Mouse (Mus musculus) right cerebral cortex, postnatal 10 days (tissue): ENCODE measurements around the gene Tspan10.

Experiments
- DNase-seq, 2 experiments: peaks; one replicate each; pipeline ENCODE4 v3.0.0; 2021; ENCODE audit warnings: low spot score in 2 of 2

Gene Tspan10

GRCm38 (mm10) chr11:120455413-120455812 is 13.0 kb downstream of the Tspan10 start:
- no peak for DNase-seq

- DNase-seq = no peak
These were observed 14.9 kb downstream of the Tspan10 start for GRCm38 (mm10) chr11:120457370-120457769.

- DNase-seq = peak; percentile 86 to 90
These were observed 15.6 kb downstream of the Tspan10 start, which contains the start of the genes Oxld1 and Ccdc137 for GRCm38 (mm10) chr11:120457772-120458751. Gene Oxld1 (minus strand): TSS chr11:120458068. Gene Ccdc137 (plus strand): TSS chr11:120458115.

- DNase-seq = no peak
These were observed 16.6 kb downstream of the Tspan10 start for GRCm38 (mm10) chr11:120458847-120459597.

GRCm38 (mm10) chr11:120463536-120463935 is 21.1 kb downstream of the Tspan10 start:
- no peak for DNase-seq

- no peak for DNase-seq
These were observed 21.9 kb downstream of the Tspan10 start for GRCm38 (mm10) chr11:120464365-120464764.

- DNase-seq = no peak
These were observed 23.1 kb downstream of the Tspan10 start for GRCm38 (mm10) chr11:120465521-120465920.

GRCm38 (mm10) chr11:120467051-120467735 is 24.7 kb downstream of the Tspan10 start, which contains the start of gene Arl16:
Gene Arl16 (minus strand): TSS chr11:120467607.
- DNase-seq = peak; percentile 97 to 98

GRCm38 (mm10) chr11:120467736-120468092 is 25.3 kb downstream of the Tspan10 start:
- no peak for DNase-seq

- no peak for DNase-seq
These were observed 29.6 kb downstream of the Tspan10 start for GRCm38 (mm10) chr11:120472052-120472451.

GRCm38 (mm10) chr11:120483448-120483934 is 41.0 kb downstream of the Tspan10 start:
- DNase-seq = peak in 1 of 2 experiments; percentile 40

GRCm38 (mm10) chr11:120484265-120484981 is 42.0 kb downstream of the Tspan10 start, which contains the start of gene Mrpl12:
Gene Mrpl12 (plus strand): TSS chr11:120484613.
- DNase-seq = peak; percentile 93 to 94

GRCm38 (mm10) chr11:120485251-120485650 is 42.8 kb downstream of the Tspan10 start:
- no peak for DNase-seq

- DNase-seq = no peak
These were observed 46.1 kb downstream of the Tspan10 start for GRCm38 (mm10) chr11:120488516-120488915.

- DNase-seq = peak; percentile 76 to 81
These were observed 46.8 kb downstream of the Tspan10 start for GRCm38 (mm10) chr11:120489054-120489761.

GRCm38 (mm10) chr11:120490291-120491046 is 48.0 kb downstream of the Tspan10 start:
- DNase-seq = no peak

- DNase-seq = peak; percentile 91 to 93
These were observed 49.0 kb downstream of the Tspan10 start, which contains the start of gene Slc25a10 for GRCm38 (mm10) chr11:120491317-120492023. Gene Slc25a10 (plus strand): TSS chr11:120491840.

- peak in 1 of 2 experiments; percentile 51 for DNase-seq
These were observed 49.8 kb downstream of the Tspan10 start for GRCm38 (mm10) chr11:120492024-120492877.
